Mouse (Mus musculus): ENCODE measurements at regions not wholly inside any gene's neighbourhood (a gene's known extent, or its start where the extent isn't known, plus 50 kb on each side); places are given as distances from the start of the nearest gene placed in this dataset.
"Not testable (repeated sequence)": the region's sequence is repeated elsewhere in the genome, so short reads cannot be mapped to it uniquely, and the experiment has no call there.

DNA sequence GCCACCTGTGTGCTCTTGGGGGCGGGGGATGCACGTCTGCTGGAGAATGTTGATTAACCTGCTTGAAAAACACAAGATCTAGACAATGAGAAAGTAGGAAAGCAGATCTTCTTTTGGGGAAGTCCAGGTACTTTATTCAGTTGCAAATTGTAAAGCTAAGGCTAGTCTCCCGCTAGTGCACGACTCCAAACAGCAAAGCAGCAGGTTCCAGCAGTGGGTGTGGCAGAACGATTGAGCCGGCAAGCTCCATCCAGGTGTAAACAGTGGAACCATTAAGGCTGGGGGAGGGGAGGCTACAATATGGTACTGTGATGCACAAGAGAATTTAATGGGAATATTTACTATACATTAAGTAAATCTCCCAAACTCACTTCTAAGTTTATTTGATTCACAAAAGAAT is 448.6 kb upstream of the Cobl start:
- H3K4me3 ChIP-seq (ENCODE audit: low read length); H3K36me3 ChIP-seq (ENCODE audit: control insufficient read depth, insufficient read depth, low read length); H3K4me1 ChIP-seq (ENCODE audit: control insufficient read depth, insufficient read depth, low read length); H3K4me2 ChIP-seq (replicated peaks; ENCODE audit: low read depth, low read length); H3K9me3 ChIP-seq (ENCODE audit: control insufficient read depth, low read length); H3K9ac ChIP-seq (ENCODE audit: low read depth, low read length); ATAC-seq (ENCODE audit: low FRiP score, low TSS enrichment); H3K27ac ChIP-seq (ENCODE audit: low read depth, low read length); H3K27me3 ChIP-seq (ENCODE audit: control insufficient read depth, insufficient read depth, low read length): not testable (repeated sequence)
- 25% methylated on average over 6 of the region's 6 CpGs for WGBS

- H3K4me3 ChIP-seq (ENCODE audit: low read length), result no peak overlapping the region
- no peaks in the 10 kb centered on the region for H3K4me1 ChIP-seq (ENCODE audit: control insufficient read depth, insufficient read depth, low read length)
- H3K27me3 ChIP-seq (ENCODE audit: control insufficient read depth, insufficient read depth, low read length), result no peaks in the 10 kb centered on the region
- H3K9ac ChIP-seq (ENCODE audit: low read depth, low read length), result no peak overlapping the region
- H3K9me3 ChIP-seq (ENCODE audit: control insufficient read depth, low read length), result no peaks in the 10 kb centered on the region
- no peak for ATAC-seq (ENCODE audit: low FRiP score, low TSS enrichment)
- H3K36me3 ChIP-seq (ENCODE audit: control insufficient read depth, insufficient read depth, low read length), result no peaks in the 10 kb centered on the region
- H3K4me2 ChIP-seq (replicated peaks; ENCODE audit: low read depth, low read length), result no peak overlapping the region
- H3K27ac ChIP-seq (ENCODE audit: low read depth, low read length), result no peak overlapping the region
- 71% methylated on average over 1 of the region's 1 CpGs for WGBS
These were observed 409.0 kb upstream of the Cobl start for GRCm38 (mm10) chr11:12873712-12874111.

DNA sequence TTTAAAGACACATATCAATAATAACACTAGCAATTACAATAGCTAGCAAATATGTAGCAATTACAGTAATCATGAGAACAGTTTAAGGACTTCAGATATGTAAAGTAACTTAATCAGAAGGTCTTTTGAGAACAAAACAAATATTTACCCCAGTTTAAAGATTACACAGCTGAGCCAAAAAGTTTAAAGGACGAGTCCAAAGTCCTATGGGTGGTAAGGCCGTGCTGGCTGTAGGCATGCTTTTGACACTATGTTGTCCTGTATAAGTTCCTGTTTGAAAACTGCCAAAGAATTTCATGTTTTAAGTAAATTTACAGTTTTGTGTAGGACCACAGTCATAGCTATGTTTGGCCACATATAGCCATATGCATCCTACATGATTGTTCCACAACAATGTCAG is 408.0 kb upstream of the Cobl start:
- H3K27me3 ChIP-seq (ENCODE audit: control insufficient read depth, insufficient read depth, low read length), result no peaks in the 10 kb centered on the region
- WGBS, result 86% methylated on average over 2 of the region's 2 CpGs
- H3K4me3 ChIP-seq (ENCODE audit: low read length), result no peak overlapping the region
- no peak overlapping the region for H3K4me2 ChIP-seq (replicated peaks; ENCODE audit: low read depth, low read length)
- H3K9me3 ChIP-seq (ENCODE audit: control insufficient read depth, low read length), result no peaks in the 10 kb centered on the region
- H3K36me3 ChIP-seq (ENCODE audit: control insufficient read depth, insufficient read depth, low read length), result no peaks in the 10 kb centered on the region
- no peak overlapping the region for H3K9ac ChIP-seq (ENCODE audit: low read depth, low read length)
- no peak overlapping the region for H3K27ac ChIP-seq (ENCODE audit: low read depth, low read length)
- ATAC-seq (ENCODE audit: low FRiP score, low TSS enrichment), result no peak
- H3K4me1 ChIP-seq (ENCODE audit: control insufficient read depth, insufficient read depth, low read length), result no peaks in the 10 kb centered on the region

- H3K9ac ChIP-seq (ENCODE audit: low read depth, low read length), result no peak overlapping the region
- H3K4me1 ChIP-seq (ENCODE audit: control insufficient read depth, insufficient read depth, low read length), result no peaks in the 10 kb centered on the region
- no peak overlapping the region for H3K4me2 ChIP-seq (replicated peaks; ENCODE audit: low read depth, low read length)
- H3K27me3 ChIP-seq (ENCODE audit: control insufficient read depth, insufficient read depth, low read length), result no peaks in the 10 kb centered on the region
- H3K27ac ChIP-seq (ENCODE audit: low read depth, low read length), result no peak overlapping the region
- no peaks in the 10 kb centered on the region for H3K9me3 ChIP-seq (ENCODE audit: control insufficient read depth, low read length)
- ATAC-seq (ENCODE audit: low FRiP score, low TSS enrichment), result no peak
- 22% methylated on average over 1 of the region's 1 CpGs for WGBS
- H3K36me3 ChIP-seq (ENCODE audit: control insufficient read depth, insufficient read depth, low read length), result no peaks in the 10 kb centered on the region
- H3K4me3 ChIP-seq (ENCODE audit: low read length), result no peak overlapping the region
These were observed 407.6 kb upstream of the Cobl start for GRCm38 (mm10) chr11:12872399-12872798.

- no peak overlapping the region for H3K4me2 ChIP-seq (replicated peaks; ENCODE audit: low read depth, low read length)
- no peaks in the 10 kb centered on the region for H3K36me3 ChIP-seq (ENCODE audit: control insufficient read depth, insufficient read depth, low read length)
- no peak overlapping the region for H3K9ac ChIP-seq (ENCODE audit: low read depth, low read length)
- no peak overlapping the region for H3K4me3 ChIP-seq (ENCODE audit: low read length)
- no peaks in the 10 kb centered on the region for H3K27me3 ChIP-seq (ENCODE audit: control insufficient read depth, insufficient read depth, low read length)
- no peaks in the 10 kb centered on the region for H3K9me3 ChIP-seq (ENCODE audit: control insufficient read depth, low read length)
- ATAC-seq (ENCODE audit: low FRiP score, low TSS enrichment), result no peak
- H3K4me1 ChIP-seq (ENCODE audit: control insufficient read depth, insufficient read depth, low read length), result no peaks in the 10 kb centered on the region
- H3K27ac ChIP-seq (ENCODE audit: low read depth, low read length), result no peak overlapping the region
These were observed 402.8 kb upstream of the Cobl start for GRCm38 (mm10) chr11:12867541-12867940.

- no peaks in the 10 kb centered on the region for H3K4me1 ChIP-seq (ENCODE audit: control insufficient read depth, insufficient read depth, low read length)
- 86% methylated on average over 2 of the region's 2 CpGs for WGBS
These were observed 400.4 kb upstream of the Cobl start for GRCm38 (mm10) chr11:12865034-12865620.

DNA sequence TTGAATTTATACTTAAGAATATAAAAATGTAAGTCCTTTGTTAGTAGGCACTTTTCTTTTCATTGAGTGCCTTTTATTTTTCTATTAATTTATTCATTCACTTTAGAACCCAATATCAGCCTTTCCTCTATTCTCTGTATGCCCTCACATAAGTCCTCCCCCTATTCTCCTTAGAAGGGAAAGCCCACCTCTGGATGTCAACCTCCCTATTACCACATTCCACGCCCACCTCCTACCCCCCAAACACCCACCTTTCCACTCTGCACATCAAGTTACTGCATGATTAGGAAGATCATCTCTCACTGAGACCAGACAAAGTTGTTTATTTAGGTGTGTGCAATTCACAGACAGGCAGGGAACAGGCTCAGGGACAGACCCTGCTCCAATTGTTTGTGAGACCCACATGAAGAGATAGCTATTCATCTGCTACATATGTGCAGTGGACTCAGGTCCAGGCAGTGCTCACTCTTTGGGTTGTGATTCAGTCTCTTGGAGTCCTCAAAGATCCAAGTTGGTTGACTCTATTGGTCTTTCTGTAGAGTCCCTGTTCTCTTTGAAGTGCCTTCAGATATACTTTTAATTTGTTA is 394.7 kb upstream of the Cobl start:
- no peak overlapping the region for H3K27ac ChIP-seq (ENCODE audit: low read depth, low read length)
- H3K9me3 ChIP-seq (ENCODE audit: control insufficient read depth, low read length), result no peaks in the 10 kb centered on the region
- 78% methylated on average over 1 of the region's 1 CpGs for WGBS
- no peaks in the 10 kb centered on the region for H3K27me3 ChIP-seq (ENCODE audit: control insufficient read depth, insufficient read depth, low read length)
- H3K9ac ChIP-seq (ENCODE audit: low read depth, low read length), result no peak overlapping the region
- H3K36me3 ChIP-seq (ENCODE audit: control insufficient read depth, insufficient read depth, low read length), result no peaks in the 10 kb centered on the region
- H3K4me3 ChIP-seq (ENCODE audit: low read length), result no peak overlapping the region
- H3K4me1 ChIP-seq (ENCODE audit: control insufficient read depth, insufficient read depth, low read length), result no peaks in the 10 kb centered on the region
- H3K4me2 ChIP-seq (replicated peaks; ENCODE audit: low read depth, low read length), result no peak overlapping the region
- no peak for ATAC-seq (ENCODE audit: low FRiP score, low TSS enrichment)

More at GRCm38 (mm10) chr11:12865034-12865620, 400.4 kb upstream of the Cobl start:
- no peak overlapping the region for H3K4me2 ChIP-seq (replicated peaks; ENCODE audit: low read depth, low read length)
- H3K9me3 ChIP-seq (ENCODE audit: control insufficient read depth, low read length), result no peaks in the 10 kb centered on the region
- ATAC-seq (ENCODE audit: low FRiP score, low TSS enrichment), result no peak
- H3K36me3 ChIP-seq (ENCODE audit: control insufficient read depth, insufficient read depth, low read length), result no peaks in the 10 kb centered on the region
- no peak overlapping the region for H3K9ac ChIP-seq (ENCODE audit: low read depth, low read length)
- H3K27ac ChIP-seq (ENCODE audit: low read depth, low read length), result no peak overlapping the region
- H3K4me3 ChIP-seq (ENCODE audit: low read length), result no peak overlapping the region
- H3K27me3 ChIP-seq (ENCODE audit: control insufficient read depth, insufficient read depth, low read length), result no peaks in the 10 kb centered on the region

- 89% methylated on average over 2 of the region's 2 CpGs for WGBS
- Histone ChIP-seq H3K4me3 (ENCODE audit: low read length) (no peak overlapping the region), H3K36me3 (ENCODE audit: control insufficient read depth, insufficient read depth, low read length) (no peaks in the 10 kb centered on the region), H3K9ac (ENCODE audit: low read depth, low read length) (no peak overlapping the region), H3K27me3 (ENCODE audit: control insufficient read depth, insufficient read depth, low read length) (no peaks in the 10 kb centered on the region), H3K4me1 (ENCODE audit: control insufficient read depth, insufficient read depth, low read length) (no peaks in the 10 kb centered on the region), H3K27ac (ENCODE audit: low read depth, low read length) (no peak overlapping the region), H3K9me3 (ENCODE audit: control insufficient read depth, low read length) (no peaks in the 10 kb centered on the region), H3K4me2 (replicated peaks; ENCODE audit: low read depth, low read length) (no peak overlapping the region)
- no peak for ATAC-seq (ENCODE audit: low FRiP score, low TSS enrichment)
These were observed 393.6 kb upstream of the Cobl start for GRCm38 (mm10) chr11:12858274-12858884.

DNA sequence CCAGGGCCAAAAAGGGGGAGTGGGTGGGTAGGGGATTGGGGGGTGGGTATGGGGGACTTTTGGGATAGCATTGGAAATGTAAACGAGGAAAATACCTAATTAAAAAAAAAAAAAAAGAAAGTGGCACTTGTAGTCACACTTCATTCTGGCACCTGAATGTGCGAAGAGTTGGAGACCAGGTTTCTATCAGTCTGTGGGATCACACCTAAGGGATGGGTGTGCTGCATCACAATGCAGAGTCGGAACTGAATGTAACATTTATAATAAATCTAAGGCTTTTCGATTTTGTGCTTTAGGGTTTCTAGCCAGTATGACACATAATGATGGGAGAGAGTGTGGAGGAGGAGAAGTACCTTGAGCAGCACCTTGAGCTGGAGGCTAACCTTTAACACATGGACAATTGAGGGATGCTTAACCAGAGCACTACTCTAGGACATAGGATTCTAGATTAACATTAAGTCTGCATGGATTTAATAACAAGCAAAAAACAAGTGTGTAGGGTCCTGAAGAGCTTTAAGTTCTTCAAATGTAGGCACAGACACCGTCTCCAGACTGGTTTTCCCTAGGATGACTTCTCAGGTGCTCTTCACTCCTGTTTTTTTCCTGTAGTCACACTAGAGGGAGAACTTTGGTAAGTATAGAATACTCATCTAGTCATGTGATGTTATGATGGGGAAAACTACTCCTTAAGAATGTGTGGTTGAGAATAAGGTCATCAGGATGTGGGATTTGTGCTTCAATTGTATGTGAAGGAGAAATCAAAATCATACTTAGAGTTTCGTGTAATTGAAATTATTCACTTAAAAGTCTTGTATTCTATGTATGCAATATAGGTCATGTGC is 392.8 kb upstream of the Cobl start:
- Histone ChIP-seq H3K4me1 (ENCODE audit: control insufficient read depth, insufficient read depth, low read length) (no peaks in the 10 kb centered on the region), H3K4me2 (replicated peaks; ENCODE audit: low read depth, low read length) (no peak overlapping the region), H3K27me3 (ENCODE audit: control insufficient read depth, insufficient read depth, low read length) (no peaks in the 10 kb centered on the region), H3K4me3 (ENCODE audit: low read length) (no peak overlapping the region), H3K27ac (ENCODE audit: low read depth, low read length) (no peak overlapping the region), H3K9ac (ENCODE audit: low read depth, low read length) (no peak overlapping the region), H3K36me3 (ENCODE audit: control insufficient read depth, insufficient read depth, low read length) (no peaks in the 10 kb centered on the region), H3K9me3 (ENCODE audit: control insufficient read depth, low read length) (no peaks in the 10 kb centered on the region)
- WGBS, result 84% methylated on average over 6 of the region's 6 CpGs
- ATAC-seq (ENCODE audit: low FRiP score, low TSS enrichment), result no peak

Data from kidney, embryonic 14.5 days (tissue).